ENCODE assay signal across 17 mouse cellular contexts in the genomic region with DNA sequence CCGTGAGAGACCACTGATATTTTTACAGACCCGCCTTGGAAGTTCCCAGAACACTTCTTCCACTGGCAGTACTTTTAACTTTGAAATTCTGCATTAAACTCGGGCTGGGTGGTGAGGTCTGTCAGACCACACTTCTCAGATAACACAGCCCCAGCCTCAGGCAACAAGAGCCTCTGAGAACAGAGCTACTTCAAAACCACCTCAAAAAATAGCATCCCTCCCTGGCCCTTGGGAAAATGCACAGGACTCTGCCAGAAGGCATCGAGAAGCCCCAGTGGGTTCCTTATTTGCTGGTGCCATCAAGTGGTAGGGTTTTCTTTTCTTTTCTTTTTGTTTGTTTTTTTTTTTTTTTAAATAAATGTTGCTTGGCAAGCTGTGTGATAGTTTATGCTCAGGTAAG. TPM values are rescaled to one million over a fixed set of nuclear protein-coding genes. Genes with fewer than 3 reads are reported as not detected.
DNase-seq lines count a peak whose midpoint lies in the region; ATAC-seq lines count a peak whose summit lies in the region.
"Had no signal": no experiment of that assay in that cellular context is flagged by ENCODE, and none has a peak within 500 bp of the region (broad histone marks: within the 10 kb centered on the region; RNA-seq: fewer than 3 reads in every experiment).

No protein-coding gene starts in this region.

- no peak overlapping the region for H3K4me2 ChIP-seq in heart, embryonic 15.5 days
- no peak overlapping the region for H3K4me2 ChIP-seq in embryonic facial prominence, embryonic 15.5 days (replicated peaks)
- H3K4me2 ChIP-seq in hindbrain, embryonic 16.5 days (ENCODE audit: low read length) = no peak overlapping the region
- no peak overlapping the region for H3K4me2 ChIP-seq in kidney, embryonic 14.5 days (replicated peaks; ENCODE audit: low read depth, low read length)
- H3K4me2 ChIP-seq: lung, embryonic 14.5 days; neural tube, embryonic 13.5 days had no signal

- ATAC-seq in heart, embryonic 15.5 days (replicated peaks; ENCODE audit: insufficient number of reproducible peaks, insufficient read depth, low FRiP score, low read depth) = no peak
- no peak; the same call in 1 of the 2 replicates for ATAC-seq in embryonic facial prominence, embryonic 15.5 days (ENCODE audit: insufficient number of reproducible peaks, low FRiP score, low TSS enrichment, low read depth)
- ATAC-seq in hindbrain, embryonic 16.5 days = no peak
- ATAC-seq in kidney, embryonic 14.5 days (ENCODE audit: low FRiP score, low TSS enrichment) = no peak
- ATAC-seq: forebrain, embryonic 16.5 days; hindbrain, postnatal 0 days had no signal

- H3K9ac ChIP-seq in heart, embryonic 15.5 days = no peak overlapping the region
- H3K9ac ChIP-seq in embryonic facial prominence, embryonic 15.5 days = no peak overlapping the region
- H3K9ac ChIP-seq in hindbrain, embryonic 16.5 days (ENCODE audit: low read depth, low read length) = no peak overlapping the region
- no peak overlapping the region for H3K9ac ChIP-seq in kidney, embryonic 14.5 days (ENCODE audit: low read depth, low read length)
- H3K9ac ChIP-seq: lung, embryonic 14.5 days; neural tube, embryonic 13.5 days had no signal

- no peaks in the 10 kb centered on the region for H3K9me3 ChIP-seq in heart, embryonic 15.5 days (replicated peaks)
- no peaks in the 10 kb centered on the region for H3K9me3 ChIP-seq in embryonic facial prominence, embryonic 15.5 days (replicated peaks)
- H3K9me3 ChIP-seq in hindbrain, embryonic 16.5 days (ENCODE audit: control insufficient read depth, low read length) = no peaks in the 10 kb centered on the region
- H3K9me3 ChIP-seq in kidney, embryonic 14.5 days (ENCODE audit: control insufficient read depth, low read length) = no peaks in the 10 kb centered on the region
- H3K9me3 ChIP-seq: neural tube, embryonic 13.5 days had no signal

- H3K27ac ChIP-seq in heart, embryonic 15.5 days = peak overlapping the region; percentile 24; the same call in 1 of the 2 replicates
- peak overlapping the region; percentile 48; the same call in 1 of the 2 replicates for H3K27ac ChIP-seq in embryonic facial prominence, embryonic 15.5 days (replicated peaks)
- H3K27ac ChIP-seq in hindbrain, embryonic 16.5 days (ENCODE audit: low read depth, low read length) = no peak overlapping the region
- no peak overlapping the region for H3K27ac ChIP-seq in kidney, embryonic 14.5 days (ENCODE audit: low read depth, low read length)
- H3K27ac ChIP-seq: hindbrain, postnatal 0 days; neural tube, embryonic 13.5 days had no signal

- H3K27me3 ChIP-seq in heart, embryonic 15.5 days = no peaks in the 10 kb centered on the region
- H3K27me3 ChIP-seq in embryonic facial prominence, embryonic 15.5 days = no peaks in the 10 kb centered on the region; the same call in 1 of the 2 replicates
- H3K27me3 ChIP-seq in hindbrain, embryonic 16.5 days (replicated peaks; ENCODE audit: control insufficient read depth, insufficient read depth, low read length) = no peaks in the 10 kb centered on the region; the same call in 1 of the 2 replicates
- H3K27me3 ChIP-seq in kidney, embryonic 14.5 days (ENCODE audit: control insufficient read depth, insufficient read depth, low read length) = no peaks in the 10 kb centered on the region
- H3K27me3 ChIP-seq: neural tube, embryonic 13.5 days had no signal

- peaks cover 16% of the 10 kb centered on the region for H3K4me1 ChIP-seq in heart, embryonic 15.5 days (replicated peaks)
- peaks cover 29% of the 10 kb centered on the region for H3K4me1 ChIP-seq in embryonic facial prominence, embryonic 15.5 days
- H3K4me1 ChIP-seq in hindbrain, embryonic 16.5 days (ENCODE audit: control insufficient read depth, insufficient read depth, low read depth, low read length) = no peaks in the 10 kb centered on the region
- H3K4me1 ChIP-seq in kidney, embryonic 14.5 days (ENCODE audit: control insufficient read depth, insufficient read depth, low read length) = no peaks in the 10 kb centered on the region

- no peak overlapping the region for H3K4me3 ChIP-seq in heart, embryonic 15.5 days
- H3K4me3 ChIP-seq in embryonic facial prominence, embryonic 15.5 days (replicated peaks) = no peak overlapping the region
- no peak overlapping the region for H3K4me3 ChIP-seq in hindbrain, embryonic 16.5 days (ENCODE audit: low read length)
- no peak overlapping the region for H3K4me3 ChIP-seq in kidney, embryonic 14.5 days (ENCODE audit: low read length)
- H3K4me3 ChIP-seq: erythroblast, embryonic 14.5 days; neural tube, embryonic 13.5 days had no signal

- 6% methylated on average over 4 of the region's 4 CpGs for WGBS in heart, embryonic 15.5 days
- WGBS in embryonic facial prominence, embryonic 15.5 days = 2% methylated on average over 4 of the region's 4 CpGs
- WGBS in hindbrain, embryonic 16.5 days = 55% methylated on average over 4 of the region's 4 CpGs
- WGBS in kidney, embryonic 14.5 days = 27% methylated on average over 4 of the region's 4 CpGs

- no peak for DNase-seq in heart, postnatal 10 days
- DNase-seq in 3T3-L1 (ENCODE audit: low read depth, low spot score) = peak; percentile 46
- DNase-seq in NIH3T3 (ENCODE audit: low read depth) = peak; percentile 17
- DNase-seq: adrenal gland, postnatal 36 days; cerebellum, postnatal 10 days; kidney, adult 9 months; lung, embryonic 14.5 days; right cerebral cortex, postnatal 4 days had no signal

- intact Hi-C loops in heart, postnatal 10 days (cut with DNase I) = no loop called here

- H3K36me3 ChIP-seq in heart, embryonic 15.5 days = no peaks in the 10 kb centered on the region
- no peaks in the 10 kb centered on the region for H3K36me3 ChIP-seq in embryonic facial prominence, embryonic 15.5 days
- H3K36me3 ChIP-seq in hindbrain, embryonic 16.5 days (ENCODE audit: control insufficient read depth, insufficient read depth, low read length) = no peaks in the 10 kb centered on the region
- H3K36me3 ChIP-seq in kidney, embryonic 14.5 days (ENCODE audit: control insufficient read depth, insufficient read depth, low read length) = no peaks in the 10 kb centered on the region
- H3K36me3 ChIP-seq: neural tube, embryonic 13.5 days had no signal

RNA-seq across cellular contexts. Expression of gene Mas1, which starts 0.7 kb away (rescaled TPM):
- polyA plus RNA-seq in heart, embryonic 15.5 days (2015; fragmentation: Nextera tagmentation; extraction: Ambion mirVana) = 0.49 and 0.66 TPM in 2 replicates
- total RNA-seq in heart, postnatal 10 days (2021) = under 1 TPM; 0.22 to 0.50 TPM
- 1.2 and 1.4 TPM in 2 replicates for polyA plus RNA-seq in embryonic facial prominence, embryonic 15.5 days (2015; fragmentation: Nextera tagmentation; extraction: Ambion mirVana)
- polyA plus RNA-seq in hindbrain, embryonic 16.5 days (2015; fragmentation: Nextera tagmentation; extraction: Ambion mirVana) = 0.18 TPM in 1 of 2 replicates, not detected in the other
- 0.26 and 0.66 TPM in 2 replicates for polyA plus RNA-seq in kidney, embryonic 14.5 days (2014; fragmentation: Nextera tagmentation; extraction: Ambion mirVana)
- total RNA-seq: adrenal gland, postnatal 36 days had no signal
- polyA plus RNA-seq: erythroblast, embryonic 14.5 days had no signal

RNA-seq across cellular contexts. Expression of gene Mrgprh, which starts 7.2 kb away (rescaled TPM):
- polyA plus RNA-seq in heart, embryonic 15.5 days (2015; fragmentation: Nextera tagmentation; extraction: Ambion mirVana) = 0.08 TPM in 1 of 2 replicates, not detected in the other
- total RNA-seq in heart, postnatal 10 days (2021) = 1 to 10 TPM; 1.9 to 2.1 TPM
- polyA plus RNA-seq in embryonic facial prominence, embryonic 15.5 days (2015; fragmentation: Nextera tagmentation; extraction: Ambion mirVana) = 0.13 and 0.27 TPM in 2 replicates
- not detected in 2 replicates for polyA plus RNA-seq in hindbrain, embryonic 16.5 days (2015; fragmentation: Nextera tagmentation; extraction: Ambion mirVana)
- not detected in 2 replicates for polyA plus RNA-seq in kidney, embryonic 14.5 days (2014; fragmentation: Nextera tagmentation; extraction: Ambion mirVana)
- total RNA-seq: hindbrain, postnatal 0 days; left cerebral cortex, adult 18-20 months had no signal
- polyA plus RNA-seq: erythroblast, embryonic 14.5 days; forebrain, embryonic 16.5 days; hindbrain, postnatal 0 days; lung, embryonic 14.5 days; neural tube, embryonic 13.5 days had no signal

RNA-seq across cellular contexts. Expression of gene Pnldc1, which starts 41.4 kb away (rescaled TPM):
- 0.77 and 1.3 TPM in 2 replicates for polyA plus RNA-seq in heart, embryonic 15.5 days (2015; fragmentation: Nextera tagmentation; extraction: Ambion mirVana)
- total RNA-seq in heart, postnatal 10 days (2021) = 1 to 10 TPM; 1.3 to 1.5 TPM
- 2.5 and 3.8 TPM in 2 replicates for polyA plus RNA-seq in embryonic facial prominence, embryonic 15.5 days (2015; fragmentation: Nextera tagmentation; extraction: Ambion mirVana)
- polyA plus RNA-seq in hindbrain, embryonic 16.5 days (2015; fragmentation: Nextera tagmentation; extraction: Ambion mirVana) = 0.78 and 1.7 TPM in 2 replicates
- polyA plus RNA-seq in kidney, embryonic 14.5 days (2014; fragmentation: Nextera tagmentation; extraction: Ambion mirVana) = 1.3 and 1.7 TPM in 2 replicates

RNA-seq across cellular contexts. Expression of gene Tcp1, which starts 46.9 kb away (rescaled TPM):
- polyA plus RNA-seq in heart, embryonic 15.5 days (2015; fragmentation: Nextera tagmentation; extraction: Ambion mirVana) = 283 and 316 TPM in 2 replicates
- 100 to 1,000 TPM; 226 to 233 TPM for total RNA-seq in heart, postnatal 10 days (2021)
- 352 and 356 TPM in 2 replicates for polyA plus RNA-seq in embryonic facial prominence, embryonic 15.5 days (2015; fragmentation: Nextera tagmentation; extraction: Ambion mirVana)
- 341 and 344 TPM in 2 replicates for polyA plus RNA-seq in hindbrain, embryonic 16.5 days (2015; fragmentation: Nextera tagmentation; extraction: Ambion mirVana)
- 407 and 495 TPM in 2 replicates for polyA plus RNA-seq in kidney, embryonic 14.5 days (2014; fragmentation: Nextera tagmentation; extraction: Ambion mirVana)

RNA-seq across cellular contexts. Expression of gene Mrpl18, which starts 47.5 kb away (rescaled TPM):
- 165 and 199 TPM in 2 replicates for polyA plus RNA-seq in heart, embryonic 15.5 days (2015; fragmentation: Nextera tagmentation; extraction: Ambion mirVana)
- 100 to 1,000 TPM; 159 to 170 TPM for total RNA-seq in heart, postnatal 10 days (2021)
- 135 TPM in 2 replicates for polyA plus RNA-seq in embryonic facial prominence, embryonic 15.5 days (2015; fragmentation: Nextera tagmentation; extraction: Ambion mirVana)
- polyA plus RNA-seq in hindbrain, embryonic 16.5 days (2015; fragmentation: Nextera tagmentation; extraction: Ambion mirVana) = 118 and 123 TPM in 2 replicates
- polyA plus RNA-seq in kidney, embryonic 14.5 days (2014; fragmentation: Nextera tagmentation; extraction: Ambion mirVana) = 186 and 194 TPM in 2 replicates

Comparison
In these comparisons a context has a peak if more than half of its experiments do, and no peak if none do; other contexts are left out.
1. H3K27ac ChIP-seq: peak in heart, embryonic 15.5 days (single experiment) and embryonic facial prominence, embryonic 15.5 days (single experiment); none in hindbrain, embryonic 16.5 days (single experiment) and kidney, embryonic 14.5 days (single experiment).
2. DNase-seq: peak in 3T3-L1 (single experiment) and NIH3T3 (single experiment); none in heart, postnatal 10 days (0 of 2).